Mouse (Mus musculus) telencephalon, adult 2 months (tissue): Measurements from ENCODE around the gene Mepce.

Experiments used
- DNase-seq: peaks from one replicate; pipeline ENCODE4 v3.0.0-alpha.2; 2011; ENCODE audit warnings: low read depth, low spot score

Gene Mepce

DNA sequence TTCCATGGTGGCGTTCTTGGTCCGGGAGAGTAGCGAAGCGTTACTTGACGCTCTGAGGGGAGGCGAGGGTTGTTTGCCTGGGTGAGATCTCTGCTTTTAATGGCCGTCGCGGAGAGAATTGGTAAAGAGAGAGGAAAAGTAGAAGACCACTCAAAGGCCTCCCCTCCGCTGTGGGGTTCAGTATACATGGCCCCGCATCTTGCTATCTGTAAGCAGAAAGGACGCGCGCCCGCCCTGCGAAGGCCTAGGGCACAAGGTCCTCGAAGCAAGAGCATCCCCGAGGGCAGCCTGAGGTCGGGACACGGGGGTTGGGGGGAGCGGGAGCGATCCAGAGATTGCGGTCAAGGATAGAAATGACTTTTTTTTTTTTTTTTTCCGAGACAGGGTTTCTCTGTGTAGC, 716 bp upstream of the Mepce start:
- no peak for DNase-seq

GRCm38 (mm10) chr5:137786109-137786942, 1.1 kb downstream of the Mepce start:
- DNase-seq = peak; percentile 99

- no peak for DNase-seq
Measured at GRCm38 (mm10) chr5:137785164-137786031, 2.1 kb downstream of the Mepce start.

GRCm38 (mm10) chr5:137784546-137784945, 2.9 kb downstream of the Mepce start:
- no peak for DNase-seq

DNA sequence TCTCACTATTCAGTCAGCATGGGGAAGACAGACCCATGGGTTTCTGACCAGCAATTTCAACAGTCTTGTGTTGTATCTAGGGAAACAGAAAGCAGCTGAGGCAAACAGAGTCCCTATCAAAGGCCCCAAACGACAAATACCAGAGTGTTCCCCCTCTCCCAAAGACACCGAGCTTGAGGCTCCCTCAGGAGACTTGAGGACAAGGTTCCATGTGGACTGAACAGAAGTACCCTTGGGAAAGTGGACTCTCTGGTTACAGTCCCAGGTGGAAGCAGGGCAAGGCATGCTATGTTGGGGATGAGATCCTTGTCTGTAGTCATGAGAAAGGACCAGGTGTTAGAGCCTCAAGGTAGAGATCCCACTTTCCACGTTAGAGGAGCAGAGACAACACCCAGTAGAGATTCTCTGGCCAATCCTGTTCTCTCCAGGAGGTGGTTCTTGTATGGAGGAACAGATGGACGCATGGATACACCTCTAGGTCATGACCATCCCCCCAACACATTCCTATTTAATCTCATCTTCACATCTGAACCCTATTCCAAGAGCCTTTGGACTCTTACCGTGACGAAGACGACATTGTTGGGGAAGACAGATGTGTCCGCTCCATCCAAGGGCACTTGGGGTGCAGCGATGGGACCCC, 3.4 kb downstream of the Mepce start:
- no peak for DNase-seq

- DNase-seq = no peak
Measured at GRCm38 (mm10) chr5:137782776-137783522, 4.5 kb downstream of the Mepce start.

DNA sequence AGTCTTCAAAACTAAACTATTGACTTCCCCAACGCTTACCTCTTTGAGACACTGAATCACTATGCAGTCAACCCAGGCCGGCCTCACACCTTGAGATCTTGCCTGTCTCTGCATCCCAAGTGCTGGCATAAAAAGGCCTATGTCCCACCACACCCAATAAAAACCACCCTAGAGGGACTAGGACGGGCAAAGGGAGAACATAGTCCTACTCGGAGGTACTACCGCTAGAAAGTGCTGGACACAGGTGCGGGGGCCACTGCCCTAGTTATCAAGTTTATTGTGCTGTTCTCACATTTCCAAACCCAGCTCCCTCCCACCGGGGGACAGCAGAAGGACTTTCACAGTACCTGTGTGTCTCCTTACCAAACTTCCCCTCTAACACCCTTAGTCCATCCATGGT, 5.8 kb downstream of the Mepce start:
- no peak for DNase-seq

GRCm38 (mm10) chr5:137779053-137779933, 8.2 kb downstream of the Mepce start:
- DNase-seq = no peak

- peak; percentile 97 for DNase-seq
Measured at GRCm38 (mm10) chr5:137778635-137779034, 8.8 kb downstream of the Mepce start, which contains the start of gene Ppp1r35. Gene Ppp1r35 (plus strand): TSS chr5:137778849.

GRCm38 (mm10) chr5:137777267-137777845, 10.1 kb downstream of the Mepce start:
- no peak for DNase-seq

- no peak for DNase-seq
Measured at GRCm38 (mm10) chr5:137776408-137776918, 11.0 kb downstream of the Mepce start.

DNA sequence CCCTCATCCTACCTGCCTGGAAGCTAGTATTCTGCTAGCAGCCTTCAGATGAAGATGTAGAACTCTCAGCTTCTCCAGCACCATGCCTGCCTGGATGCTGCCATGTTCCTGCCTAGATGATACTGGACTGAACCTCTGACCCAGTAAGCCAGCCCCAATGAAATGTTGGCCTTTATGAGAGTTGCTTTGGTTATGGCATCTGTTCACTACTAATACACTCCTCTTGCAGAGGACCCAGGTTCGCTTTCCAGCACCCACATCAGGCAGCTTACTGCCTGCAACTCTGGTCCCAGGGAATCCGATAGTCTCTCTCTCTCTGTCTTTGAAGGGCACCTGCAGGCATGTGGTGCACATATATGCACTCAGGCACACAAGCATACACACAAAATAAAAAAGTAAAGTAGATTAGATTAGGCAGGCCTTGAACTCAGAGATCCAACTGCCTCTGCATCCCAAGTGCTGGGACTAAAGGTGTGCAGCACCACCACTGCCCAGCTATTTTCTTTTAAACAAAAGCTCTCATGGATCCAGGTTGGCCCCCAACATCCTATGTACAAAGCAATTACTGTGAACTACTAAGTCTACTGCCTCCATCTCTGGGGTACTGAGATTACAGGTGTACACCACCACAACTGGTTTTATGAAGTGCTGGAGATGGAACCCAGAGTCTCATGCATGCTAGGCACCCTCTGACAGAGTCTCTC, 11.7 kb downstream of the Mepce start:
- no peak for DNase-seq

- no peak for DNase-seq
Measured at GRCm38 (mm10) chr5:137772755-137773154, 14.7 kb downstream of the Mepce start.

DNA sequence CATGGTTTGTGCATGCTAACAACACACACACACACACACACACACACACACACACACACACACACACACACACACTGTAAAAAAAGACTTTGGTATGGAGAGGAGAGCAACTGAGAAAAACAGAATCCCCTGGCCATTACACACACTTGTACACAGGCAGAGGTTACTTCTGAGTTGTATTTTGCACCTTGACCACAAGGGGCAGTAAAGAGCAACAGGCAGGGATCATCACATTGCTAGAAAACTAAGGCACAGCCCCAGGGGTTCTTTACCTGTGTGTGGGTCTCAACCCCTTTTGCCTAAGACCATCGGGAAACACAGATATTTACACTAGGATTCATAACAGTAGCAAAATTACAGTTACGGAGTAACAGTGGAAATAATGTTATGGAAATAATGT, 16.7 kb downstream of the Mepce start:
- no peak for DNase-seq

GRCm38 (mm10) chr5:137768475-137768874, 19.0 kb downstream of the Mepce start:
- no peak for DNase-seq

- DNase-seq = no peak
Measured at GRCm38 (mm10) chr5:137766270-137766669, 21.2 kb downstream of the Mepce start.

- DNase-seq = no peak
Measured at GRCm38 (mm10) chr5:137764609-137765340, 22.7 kb downstream of the Mepce start.

- peak; percentile 89 for DNase-seq
Measured at GRCm38 (mm10) chr5:137759971-137760412, 27.5 kb downstream of the Mepce start.
